Mouse (Mus musculus): Measurements from ENCODE around the gene Gm45140. TPM values are rescaled to one million over a fixed set of nuclear protein-coding genes. Genes with fewer than 3 reads are reported as not detected.
"Not testable (repeated sequence)": the region's sequence is repeated elsewhere in the genome, so short reads cannot be mapped to it uniquely, and the experiment has no call there.

Gene Gm45140
- polyA plus RNA-seq, 1 experiment from 2014 or later = 4.4 TPM

GRCm38 (mm10) chr6:87778294-87779173 is 57.1 kb downstream of the Gm45140 start:
- H3K9me3 ChIP-seq (replicated peaks) = peaks cover 5% of the 10 kb centered on the region; the same call in 1 of the 2 replicates
- no peaks in the 10 kb centered on the region for H3K27me3 ChIP-seq (ENCODE audit: low read depth, poor library complexity, severe bottlenecking)
- no peaks in the 10 kb centered on the region for H3K36me3 ChIP-seq
- H3K4me3 ChIP-seq = no peak overlapping the region
- DNase-seq (ENCODE audit: low spot score) = no peak
- no peaks in the 10 kb centered on the region for H3K4me1 ChIP-seq
- H3K27ac ChIP-seq (replicated peaks) = peak overlapping the region; percentile 52; the same call in 1 of the 2 replicates
- 86% methylated on average over 11 of the region's 11 CpGs for WGBS

- no peaks in the 10 kb centered on the region for H3K36me3 ChIP-seq
- 77% methylated on average over 2 of the region's 2 CpGs for WGBS
- no peak for DNase-seq (ENCODE audit: low spot score)
- H3K27ac ChIP-seq (replicated peaks) = peak within 1 kb of the TSS; percentile 52; the same call in 1 of the 2 replicates
- H3K4me3 ChIP-seq = no peak within 1 kb of the TSS
- H3K4me1 ChIP-seq = no peaks in the 10 kb centered on the region
- no peaks in the 10 kb centered on the region for H3K27me3 ChIP-seq (ENCODE audit: low read depth, poor library complexity, severe bottlenecking)
- H3K9me3 ChIP-seq (replicated peaks) = peaks cover 5% of the 10 kb centered on the region; the same call in 1 of the 2 replicates
Measured at GRCm38 (mm10) chr6:87777842-87778241, 57.8 kb downstream of the Gm45140 start, which contains the start of gene Gp9. Gp9 (plus strand) TSS chr6:87778072.

GRCm38 (mm10) chr6:87776663-87777062 is 58.9 kb downstream of the Gm45140 start:
- Histone ChIP-seq H3K27ac (replicated peaks) (0 out of 2 replicates have a peak overlapping the region, but pooled peaks have one; percentile 33), H3K4me3 (no peak overlapping the region), H3K9me3 (replicated peaks) (peaks cover 5% of the 10 kb centered on the region; the same call in 1 of the 2 replicates), H3K36me3 (no peaks in the 10 kb centered on the region), H3K27me3 (ENCODE audit: low read depth, poor library complexity, severe bottlenecking) (no peaks in the 10 kb centered on the region), H3K4me1 (no peaks in the 10 kb centered on the region)
- WGBS = 89% methylated on average over 1 of the region's 1 CpGs
- DNase-seq (ENCODE audit: low spot score) = no peak

- 78% methylated on average over 3 of the region's 3 CpGs for WGBS
- DNase-seq (ENCODE audit: low spot score) = no peak
Measured at GRCm38 (mm10) chr6:87775588-87776245, 59.9 kb downstream of the Gm45140 start.

GRCm38 (mm10) chr6:87774909-87775308 is 60.7 kb downstream of the Gm45140 start:
- peaks cover 5% of the 10 kb centered on the region; the same call in 1 of the 2 replicates for H3K9me3 ChIP-seq (replicated peaks)
- WGBS = 86% methylated on average over 9 of the region's 9 CpGs

More at GRCm38 (mm10) chr6:87775588-87776245, 59.9 kb downstream of the Gm45140 start:
- Histone ChIP-seq H3K9me3 (replicated peaks) (peaks cover 5% of the 10 kb centered on the region; the same call in 1 of the 2 replicates), H3K36me3 (no peaks in the 10 kb centered on the region), H3K4me1 (no peaks in the 10 kb centered on the region), H3K4me3 (no peak overlapping the region), H3K27ac (replicated peaks) (no peak overlapping the region), H3K27me3 (ENCODE audit: low read depth, poor library complexity, severe bottlenecking) (no peaks in the 10 kb centered on the region)

GRCm38 (mm10) chr6:87774466-87774865 is 61.1 kb downstream of the Gm45140 start:
- H3K36me3 ChIP-seq = no peaks in the 10 kb centered on the region
- no peak overlapping the region for H3K4me3 ChIP-seq
- no peak overlapping the region for H3K27ac ChIP-seq (replicated peaks)
- DNase-seq (ENCODE audit: low spot score) = no peak
- H3K9me3 ChIP-seq (replicated peaks) = peaks cover 5% of the 10 kb centered on the region; the same call in 1 of the 2 replicates
- no peaks in the 10 kb centered on the region for H3K4me1 ChIP-seq
- H3K27me3 ChIP-seq (ENCODE audit: low read depth, poor library complexity, severe bottlenecking) = no peaks in the 10 kb centered on the region
- WGBS = 76% methylated on average over 1 of the region's 1 CpGs

More at GRCm38 (mm10) chr6:87774909-87775308, 60.7 kb downstream of the Gm45140 start:
- no peak for DNase-seq (ENCODE audit: low spot score)
- H3K4me3 ChIP-seq = no peak overlapping the region
- no peaks in the 10 kb centered on the region for H3K27me3 ChIP-seq (ENCODE audit: low read depth, poor library complexity, severe bottlenecking)
- H3K4me1 ChIP-seq = no peaks in the 10 kb centered on the region
- no peak overlapping the region for H3K27ac ChIP-seq (replicated peaks)
- H3K36me3 ChIP-seq = no peaks in the 10 kb centered on the region

- Histone ChIP-seq H3K4me1 (no peaks in the 10 kb centered on the region), H3K27me3 (ENCODE audit: low read depth, poor library complexity, severe bottlenecking) (no peaks in the 10 kb centered on the region), H3K27ac (replicated peaks) (no peak overlapping the region), H3K4me3 (no peak overlapping the region), H3K9me3 (replicated peaks) (peaks cover 8% of the 10 kb centered on the region; the same call in 1 of the 2 replicates), H3K36me3 (no peaks in the 10 kb centered on the region)
- WGBS = 56% methylated on average over 8 of the region's 8 CpGs
- DNase-seq (ENCODE audit: low spot score) = no peak
Measured at GRCm38 (mm10) chr6:87770626-87771025, 65.0 kb downstream of the Gm45140 start.

- not testable (repeated sequence) for H3K4me1 ChIP-seq; H3K27ac ChIP-seq (replicated peaks); H3K27me3 ChIP-seq (ENCODE audit: low read depth, poor library complexity, severe bottlenecking); H3K36me3 ChIP-seq; DNase-seq (ENCODE audit: low spot score); H3K4me3 ChIP-seq; H3K9me3 ChIP-seq (replicated peaks)
- 91% methylated on average over 2 of the region's 2 CpGs for WGBS
Measured at GRCm38 (mm10) chr6:87764296-87764695, 71.3 kb downstream of the Gm45140 start.

GRCm38 (mm10) chr6:87763376-87764280 is 72.0 kb downstream of the Gm45140 start:
- WGBS = 64% methylated on average over 4 of the region's 4 CpGs
- H3K9me3 ChIP-seq (replicated peaks) = 0 out of 2 replicates have a peak, but pooled peaks cover 3% of the 10 kb centered on the region
- no peak for DNase-seq (ENCODE audit: low spot score)

GRCm38 (mm10) chr6:87762161-87762560 is 73.4 kb downstream of the Gm45140 start:
- DNase-seq (ENCODE audit: low spot score) = no peak
- H3K4me3 ChIP-seq = no peak overlapping the region
- WGBS = 86% methylated on average over 5 of the region's 5 CpGs
- no peaks in the 10 kb centered on the region for H3K4me1 ChIP-seq
- H3K9me3 ChIP-seq (replicated peaks) = peaks cover 4% of the 10 kb centered on the region; the same call in 1 of the 2 replicates
- H3K27ac ChIP-seq (replicated peaks) = no peak overlapping the region
- peaks cover 8% of the 10 kb centered on the region; the same call in 1 of the 2 replicates for H3K36me3 ChIP-seq
- H3K27me3 ChIP-seq (ENCODE audit: low read depth, poor library complexity, severe bottlenecking) = no peaks in the 10 kb centered on the region

More at GRCm38 (mm10) chr6:87763376-87764280, 72.0 kb downstream of the Gm45140 start:
- H3K27me3 ChIP-seq (ENCODE audit: low read depth, poor library complexity, severe bottlenecking) = no peaks in the 10 kb centered on the region
- no peak overlapping the region for H3K27ac ChIP-seq (replicated peaks)
- no peaks in the 10 kb centered on the region for H3K36me3 ChIP-seq
- H3K4me1 ChIP-seq = no peaks in the 10 kb centered on the region
- no peak overlapping the region for H3K4me3 ChIP-seq

- WGBS = 79% methylated on average over 3 of the region's 3 CpGs
- H3K9me3 ChIP-seq (replicated peaks) = peaks cover 4% of the 10 kb centered on the region; the same call in 1 of the 2 replicates
- no peak overlapping the region for H3K4me3 ChIP-seq
- H3K36me3 ChIP-seq = peaks cover 28% of the 10 kb centered on the region
- no peak overlapping the region for H3K27ac ChIP-seq (replicated peaks)
- DNase-seq (ENCODE audit: low spot score) = no peak
- H3K4me1 ChIP-seq = no peaks in the 10 kb centered on the region
- no peaks in the 10 kb centered on the region for H3K27me3 ChIP-seq (ENCODE audit: low read depth, poor library complexity, severe bottlenecking)
Measured at GRCm38 (mm10) chr6:87759850-87760249, 75.7 kb downstream of the Gm45140 start.

GRCm38 (mm10) chr6:87759404-87759803 is 76.2 kb downstream of the Gm45140 start:
- peaks cover 4% of the 10 kb centered on the region; the same call in 1 of the 2 replicates for H3K9me3 ChIP-seq (replicated peaks)
- no peaks in the 10 kb centered on the region for H3K27me3 ChIP-seq (ENCODE audit: low read depth, poor library complexity, severe bottlenecking)
- DNase-seq (ENCODE audit: low spot score) = no peak
- no peak overlapping the region for H3K4me3 ChIP-seq
- no peak overlapping the region for H3K27ac ChIP-seq (replicated peaks)
- H3K36me3 ChIP-seq = peaks cover 33% of the 10 kb centered on the region
- 81% methylated on average over 3 of the region's 3 CpGs for WGBS
- no peaks in the 10 kb centered on the region for H3K4me1 ChIP-seq

Measured in midbrain, embryonic 10.5 days (tissue).